Mouse (Mus musculus): ENCODE measurements around the gene Orai1.

The Orai1 gene

GRCm38 (mm10) chr5:122994910-122995309 is 20.0 kb upstream of the Orai1 start:
- no peak for DNase-seq (ENCODE audit: low spot score)

- DNase-seq (ENCODE audit: low spot score) = peak; percentile 62
Measured at GRCm38 (mm10) chr5:122997205-122998204, 17.4 kb upstream of the Orai1 start.

GRCm38 (mm10) chr5:123000901-123001300 is 14.0 kb upstream of the Orai1 start:
- DNase-seq (ENCODE audit: low spot score) = no peak

GRCm38 (mm10) chr5:123005716-123006592 is 8.9 kb upstream of the Orai1 start:
- DNase-seq (ENCODE audit: low spot score) = peak; percentile 5

- DNase-seq (ENCODE audit: low spot score) = peak; percentile 59
Measured at GRCm38 (mm10) chr5:123008877-123009493, 5.9 kb upstream of the Orai1 start.

GRCm38 (mm10) chr5:123009873-123010272 is 5.0 kb upstream of the Orai1 start:
- DNase-seq (ENCODE audit: low spot score) = peak; percentile 50

- DNase-seq (ENCODE audit: low spot score) = peak; percentile 15
Measured at GRCm38 (mm10) chr5:123010806-123011205, 4.1 kb upstream of the Orai1 start.

GRCm38 (mm10) chr5:123011705-123012104 is 3.2 kb upstream of the Orai1 start:
- peak; percentile 21 for DNase-seq (ENCODE audit: low spot score)

GRCm38 (mm10) chr5:123013599-123014315 is 1.1 kb upstream of the Orai1 start:
- peak; percentile 78 for DNase-seq (ENCODE audit: low spot score)

GRCm38 (mm10) chr5:123015915-123016314 is 1.0 kb downstream of the Orai1 start:
- DNase-seq (ENCODE audit: low spot score) = no peak

GRCm38 (mm10) chr5:123017504-123017903 is 2.6 kb downstream of the Orai1 start:
- DNase-seq (ENCODE audit: low spot score) = no peak

- no peak for DNase-seq (ENCODE audit: low spot score)
Measured at GRCm38 (mm10) chr5:123019336-123020016, 4.6 kb downstream of the Orai1 start.

GRCm38 (mm10) chr5:123020426-123020825 is 5.6 kb downstream of the Orai1 start:
- no peak for DNase-seq (ENCODE audit: low spot score)

- DNase-seq (ENCODE audit: low spot score) = no peak
Measured at GRCm38 (mm10) chr5:123021438-123021837, 6.6 kb downstream of the Orai1 start.

GRCm38 (mm10) chr5:123023049-123023448 is 8.2 kb downstream of the Orai1 start:
- no peak for DNase-seq (ENCODE audit: low spot score)

GRCm38 (mm10) chr5:123024312-123024711 is 9.4 kb downstream of the Orai1 start:
- no peak for DNase-seq (ENCODE audit: low spot score)

GRCm38 (mm10) chr5:123024965-123025573 is 10.2 kb downstream of the Orai1 start:
- DNase-seq (ENCODE audit: low spot score) = peak; percentile 47

GRCm38 (mm10) chr5:123026414-123026813 is 11.5 kb downstream of the Orai1 start:
- no peak for DNase-seq (ENCODE audit: low spot score)

GRCm38 (mm10) chr5:123027436-123027835 is 12.6 kb downstream of the Orai1 start:
- peak; percentile 41 for DNase-seq (ENCODE audit: low spot score)

- no peak for DNase-seq (ENCODE audit: low spot score)
Measured at GRCm38 (mm10) chr5:123029729-123030128, 14.9 kb downstream of the Orai1 start.

All from layer of hippocampus, adult 11-12 months (tissue).